Mouse (Mus musculus): ENCODE data around the gene Defb22.

The Defb22 gene

DNA sequence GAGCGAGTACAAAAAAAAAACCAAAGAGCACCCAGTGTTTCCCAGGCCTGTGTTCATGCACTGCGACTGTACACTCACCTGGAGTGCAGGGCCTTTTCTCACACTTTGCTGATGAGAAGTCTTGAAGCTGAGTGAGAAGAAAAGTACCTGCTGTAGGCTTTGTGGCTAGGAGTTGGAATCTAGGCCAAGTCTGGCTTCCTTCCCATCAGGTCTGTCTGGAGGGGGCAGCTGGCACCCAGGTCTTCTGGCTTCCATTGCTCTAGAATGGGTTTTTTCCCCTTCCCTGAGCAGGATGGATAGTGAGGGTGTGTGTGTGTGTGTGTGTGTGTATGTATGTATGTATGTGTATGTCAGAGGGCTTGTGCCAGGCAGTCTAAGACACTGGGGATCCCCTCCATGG lies 50.1 kb downstream of the Defb22 start:
- DNase-seq (ENCODE audit: low spot score in 2 of 2): no peak

DNA sequence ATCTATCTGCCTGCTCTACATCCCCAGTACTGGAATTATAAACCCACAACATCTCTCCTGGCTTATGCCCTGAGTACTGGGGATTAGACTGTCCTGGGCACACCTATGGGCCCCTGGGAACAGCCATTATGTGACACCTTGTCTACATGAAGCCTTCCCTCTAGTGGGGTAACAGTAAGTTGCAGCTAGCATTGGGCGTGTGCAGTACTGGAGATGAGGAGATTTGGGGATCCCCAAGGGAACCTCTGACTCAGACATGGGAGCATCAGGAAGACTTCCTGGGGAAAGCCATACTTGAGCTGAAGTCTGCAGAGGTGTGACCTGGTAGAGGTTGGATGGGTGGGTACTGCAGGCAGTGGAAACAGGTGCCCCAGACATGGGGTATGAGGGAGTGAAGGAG lies 51.0 kb downstream of the Defb22 start:
- DNase-seq (ENCODE audit: low spot score in 2 of 2): no peak

DNA sequence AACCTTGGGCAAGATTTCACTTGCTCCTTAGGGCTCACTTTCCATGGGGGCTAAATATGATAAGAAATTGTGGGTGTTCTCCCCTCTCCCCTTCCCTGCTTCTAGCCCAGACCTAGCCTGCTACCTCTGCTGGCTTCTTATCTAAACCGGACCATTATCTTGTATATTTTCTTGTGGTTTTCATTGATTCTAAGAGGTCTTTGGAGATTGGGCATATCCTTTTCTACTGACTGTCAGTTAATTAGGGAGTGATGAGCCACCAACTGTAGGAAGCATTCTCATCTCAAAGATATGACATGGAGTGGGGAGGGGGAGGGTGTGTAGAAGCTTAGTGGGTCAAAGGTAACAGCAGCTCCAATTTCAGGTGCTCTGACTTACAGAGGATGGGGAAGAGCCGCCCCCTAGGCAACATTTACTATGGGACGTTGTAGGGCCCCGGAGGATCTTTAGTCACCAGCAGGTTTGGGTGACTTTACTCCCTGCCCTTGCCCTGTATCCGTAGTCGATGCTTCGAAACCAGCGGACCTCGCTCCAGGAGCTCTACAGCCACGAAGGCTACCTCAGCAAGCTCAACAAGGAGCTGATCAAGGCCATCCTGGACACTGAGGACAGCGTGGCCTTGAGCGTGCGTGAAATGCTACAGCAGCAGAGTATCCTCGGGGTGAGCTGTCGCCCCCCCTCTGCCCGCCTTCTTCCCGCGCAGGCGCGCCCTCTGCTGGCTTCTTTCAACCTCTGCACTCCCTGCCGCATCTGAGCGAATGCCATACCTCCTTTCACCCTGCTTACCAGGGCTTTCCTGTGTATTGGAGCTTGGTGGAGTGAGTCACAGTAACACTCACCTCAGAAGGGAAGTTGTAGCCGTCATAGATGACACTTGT lies 52.7 kb downstream of the Defb22 start:
- peak; percentile 70 to 83 for DNase-seq (ENCODE audit: low spot score in 2 of 2)

- no peak for DNase-seq (ENCODE audit: low spot score in 2 of 2)
Measured at GRCm38 (mm10) chr2:152436405-152436901, 53.5 kb downstream of the Defb22 start.
